Mouse (Mus musculus) olfactory bulb, adult 2 months (tissue): Measurements from ENCODE around the gene Spocd1.

Experiments
- CTCF ChIP-seq: fragments of 200-500 bp; IDR thresholded peaks from 2 replicates; pipeline ENCODE4 v1.5.1; 2012; ENCODE audit warnings: low read depth, mild to moderate bottlenecking, low read length, moderate library complexity; ENCODE audit not compliant: insufficient read depth
- POLR2A ChIP-seq: fragments of 200-500 bp; IDR thresholded peaks from 2 replicates; pipeline ENCODE4 v1.6.1; 2012; ENCODE audit warnings: mild to moderate bottlenecking, low read depth, low read length, moderate library complexity; ENCODE audit not compliant: insufficient read depth

GRCm38 (mm10) chr4:129952241-129952810, 23.3 kb downstream of the Spocd1 start:
- TF ChIP-seq POLR2A (no peak), CTCF (no peak)
